Mouse (Mus musculus) lung, embryonic 14.5 days (tissue): ENCODE measurements around the gene Yme1l1. TPM values are rescaled to one million over a fixed set of nuclear protein-coding genes. Genes with fewer than 3 reads are reported as not detected.

ENCODE experiments used
- ATAC-seq: fragments of 200-750 bp; cut with Nextera tagmentation; 2 replicates; pipeline ENCODE4 v1.8.0; 2017; ENCODE audit warnings: mild to moderate bottlenecking, moderate TSS enrichment, moderate library complexity; ENCODE audit not compliant: insufficient read depth
- DNase-seq: peaks from one replicate; pipeline ENCODE4 v3.0.0-alpha.2; 2015
- H3K27ac ChIP-seq: fragments of 300-500 bp; sonication (generic); 2 replicates; pipeline ENCODE4 v1.5.1; 2014; ENCODE audit warnings: low read depth, mild to moderate bottlenecking, moderate library complexity
- H3K27me3 ChIP-seq: fragments of 300-500 bp; sonication (generic); 2 replicates; pipeline ENCODE4 v1.6.1; 2014; ENCODE audit warnings: low read length, control low read depth; ENCODE audit not compliant: insufficient read depth
- H3K36me3 ChIP-seq: fragments of 300-500 bp; sonication (generic); 2 replicates; pipeline ENCODE4 v1.6.1; 2014; ENCODE audit warnings: control low read depth; ENCODE audit not compliant: insufficient read depth
- H3K4me1 ChIP-seq: fragments of 300-500 bp; sonication (generic); 2 replicates; pipeline ENCODE4 v1.6.1; 2014; ENCODE audit warnings: antibody characterized with exemption, control low read depth; ENCODE audit not compliant: insufficient read depth
- H3K4me2 ChIP-seq: fragments of 300-500 bp; sonication (generic); 2 replicates; pipeline ENCODE4 v1.6.1; 2014; ENCODE audit warnings: mild to moderate bottlenecking
- H3K4me3 ChIP-seq: fragments of 300-500 bp; sonication (generic); 2 replicates; pipeline ENCODE4 v1.5.1; 2014; ENCODE audit warnings: low read depth, low read length
- H3K9ac ChIP-seq: fragments of 300-500 bp; sonication (generic); 2 replicates; pipeline ENCODE4 v1.6.1; 2014
- H3K9me3 ChIP-seq: fragments of 300-500 bp; sonication (generic); 2 replicates; pipeline ENCODE4 v1.6.1; 2016; ENCODE audit warnings: low read depth, low read length, control low read depth
- CTCF ChIP-seq: IDR thresholded peaks from 2 replicates; pipeline ENCODE4 v1.5.1; 2016; ENCODE audit warnings: antibody characterized with exemption, low read depth
- WGBS: fragments of 180-500 bp; shearing (Covaris S2); extraction: QIAGEN DNeasy Blood & Tissue Kit; methylation state at CpG from one replicate; pipeline ENCODE4 v1.1.7; 2014; 5-methylcytosine and 5-hydroxymethylcytosine counted together
- polyA plus RNA-seq: library from polyadenylated mRNA; unstranded; fragments of >200 nt; fragmentation: Nextera tagmentation; extraction: Ambion mirVana; gene quantifications from 2 replicates; pipeline ENCODE4 v1.2.1, GENCODE M21; 2014

The Yme1l1 gene
- 81.1 and 86.0 TPM in 2 replicates for polyA plus RNA-seq

DNA sequence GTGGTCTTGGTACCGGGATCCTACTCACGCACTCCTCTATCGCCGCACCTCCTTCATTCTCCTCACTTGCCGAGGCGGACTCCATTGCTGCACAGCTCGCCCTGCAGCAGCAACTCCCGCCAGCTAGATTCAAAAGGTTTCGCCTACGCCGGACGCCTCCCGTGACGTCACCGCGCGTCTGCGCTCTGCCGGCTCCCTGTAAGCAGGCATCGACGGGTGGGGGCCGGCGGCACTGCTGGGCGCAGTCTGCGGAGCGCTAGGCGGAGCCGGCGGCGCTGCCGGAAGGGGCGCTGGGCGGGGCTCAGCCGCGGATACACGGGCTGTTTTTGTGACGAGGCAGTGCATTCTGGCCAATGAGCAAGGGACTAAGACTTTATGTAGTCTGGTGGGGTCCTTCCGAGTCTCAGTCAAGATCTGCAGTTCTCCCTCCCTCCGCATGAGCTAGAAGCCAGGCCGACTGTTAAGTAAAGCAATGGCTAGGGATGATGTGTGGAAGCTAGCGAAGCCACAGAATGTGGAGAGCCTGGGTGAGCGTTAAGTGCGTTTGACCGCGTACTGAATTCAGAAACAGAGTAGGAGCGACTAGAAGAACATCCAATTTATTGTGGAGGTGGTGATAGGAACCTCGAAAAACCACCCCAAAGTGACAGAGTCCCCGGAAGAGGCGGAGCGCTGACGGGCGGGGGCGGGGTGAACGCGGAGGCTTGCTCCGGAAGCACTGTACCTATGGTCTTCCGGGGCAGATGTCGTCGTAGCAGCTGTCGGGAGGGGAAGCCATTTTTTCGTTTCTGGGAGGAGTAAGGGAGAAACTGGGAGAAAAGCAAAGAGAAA, at the start of gene Yme1l1, which contains the start of gene Mastl:
Gene Yme1l1, plus strand, starts transcription at position 593 of the 831 bp plus-strand sequence.
Gene Mastl, minus strand, starts transcription at position 248 of the 831 bp plus-strand sequence.
- H3K27ac ChIP-seq = peak within 1 kb of the TSS; percentile 98
- peaks cover 13% of the 10 kb centered on the region for H3K4me1 ChIP-seq
- peak within 1 kb of the TSS; percentile 78 for H3K4me2 ChIP-seq
- WGBS = under 1% methylated on average over 61 of the region's 61 CpGs
- H3K4me3 ChIP-seq = peak within 1 kb of the TSS; percentile 68
- DNase-seq = peak; percentile 99
- peak; percentile 99 for ATAC-seq
- peak; percentile 51 for TF ChIP-seq CTCF
- H3K9ac ChIP-seq = peak within 1 kb of the TSS; percentile 72
- no peaks in the 10 kb centered on the region for H3K36me3 ChIP-seq
- H3K9me3 ChIP-seq = no peaks in the 10 kb centered on the region
- H3K27me3 ChIP-seq = no peaks in the 10 kb centered on the region

DNA sequence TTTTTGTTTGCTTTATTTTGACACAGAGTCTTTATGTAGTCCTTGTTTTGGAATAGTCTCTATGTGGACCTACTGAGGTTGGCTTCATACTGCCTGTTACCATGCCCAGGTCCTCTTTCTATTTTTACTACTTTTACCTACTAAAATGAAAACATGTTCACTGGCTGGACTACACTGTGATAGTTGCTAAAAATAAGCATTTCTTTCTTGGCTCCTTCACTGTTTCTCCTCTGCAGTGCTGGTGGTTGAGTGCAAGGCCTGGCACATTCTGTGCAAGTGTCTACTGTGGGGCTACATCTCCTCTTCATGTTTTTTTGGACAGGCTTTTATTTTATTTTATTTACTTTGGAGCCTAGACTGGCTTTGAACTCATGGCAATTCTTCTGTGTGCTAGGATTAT, 36.6 kb upstream of the Yme1l1 start:
- ATAC-seq = no peak
- TF ChIP-seq CTCF = no peak
- Histone ChIP-seq H3K4me1 (no peaks in the 10 kb centered on the region), H3K4me2 (no peak overlapping the region), H3K4me3 (no peak overlapping the region), H3K27me3 (no peaks in the 10 kb centered on the region), H3K27ac (no peak overlapping the region), H3K36me3 (peaks cover 19% of the 10 kb centered on the region), H3K9me3 (no peaks in the 10 kb centered on the region), H3K9ac (no peak overlapping the region)
- no peak for DNase-seq

DNA sequence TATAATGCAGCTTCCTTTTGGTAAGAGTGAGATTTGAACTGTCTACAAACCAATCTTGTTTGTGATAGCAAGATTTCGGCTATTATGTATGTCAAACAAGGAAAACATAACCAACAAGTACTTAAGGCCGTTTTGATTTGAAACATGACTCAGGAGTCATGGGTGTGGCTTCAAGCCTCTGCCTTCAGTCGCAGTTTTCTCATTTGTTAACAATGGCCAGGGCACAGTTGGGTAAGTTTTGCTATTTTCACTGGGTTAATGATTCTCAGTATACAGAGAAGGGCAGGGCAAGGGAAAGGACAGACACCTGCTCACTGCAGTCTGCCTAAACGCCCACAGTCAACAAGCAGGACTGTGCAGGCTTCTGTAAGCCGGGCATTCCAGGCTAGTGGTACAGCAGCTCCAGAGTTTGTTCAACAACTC, 959 bp upstream of the Yme1l1 start:
- Histone ChIP-seq H3K36me3 (no peaks in the 10 kb centered on the region), H3K9me3 (no peaks in the 10 kb centered on the region), H3K4me1 (peaks cover 13% of the 10 kb centered on the region), H3K27ac (peak overlapping the region; percentile 98), H3K27me3 (no peaks in the 10 kb centered on the region), H3K4me2 (peak overlapping the region; percentile 78), H3K4me3 (peak overlapping the region; percentile 68), H3K9ac (peak overlapping the region; percentile 72)
- no peak for TF ChIP-seq CTCF
- 4% methylated on average over 5 of the region's 5 CpGs for WGBS
- DNase-seq = peak; percentile 38
- peak; percentile 18 for ATAC-seq

DNA sequence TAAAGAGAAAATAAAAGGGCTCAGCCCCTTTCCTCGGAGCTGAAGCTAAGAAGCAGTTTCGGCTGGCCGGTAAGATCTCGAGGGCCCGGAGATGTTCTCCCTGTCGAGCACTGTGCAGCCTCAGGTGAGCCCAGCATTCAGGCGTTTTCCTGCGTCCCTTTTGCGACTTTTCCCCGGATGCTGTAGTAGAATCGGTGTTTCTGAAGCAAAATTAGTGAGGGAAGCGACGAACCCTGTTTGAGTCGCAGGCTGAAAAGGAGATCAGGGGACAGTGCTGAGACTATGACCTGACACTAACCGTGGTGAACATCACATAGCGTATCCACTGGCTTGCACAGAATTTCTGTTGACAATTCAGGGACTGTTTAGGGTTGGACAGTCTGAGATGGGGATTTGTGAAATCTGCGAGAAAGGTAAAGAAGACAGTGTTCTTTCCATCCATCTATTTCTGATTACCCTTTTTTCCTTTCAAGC, 476 bp downstream of the Yme1l1 start:
- DNase-seq (no peak), ATAC-seq (peak; percentile 9; the same call in 1 of the 2 replicates)
- Histone ChIP-seq H3K36me3 (no peaks in the 10 kb centered on the region), H3K9ac (peak overlapping the region; percentile 72), H3K4me1 (peaks cover 13% of the 10 kb centered on the region), H3K4me2 (peak overlapping the region; percentile 78), H3K9me3 (no peaks in the 10 kb centered on the region), H3K4me3 (peak overlapping the region; percentile 68), H3K27me3 (no peaks in the 10 kb centered on the region), H3K27ac (peak overlapping the region; percentile 98)
- no peak for TF ChIP-seq CTCF
- under 1% methylated on average over 17 of the region's 17 CpGs for WGBS

DNA sequence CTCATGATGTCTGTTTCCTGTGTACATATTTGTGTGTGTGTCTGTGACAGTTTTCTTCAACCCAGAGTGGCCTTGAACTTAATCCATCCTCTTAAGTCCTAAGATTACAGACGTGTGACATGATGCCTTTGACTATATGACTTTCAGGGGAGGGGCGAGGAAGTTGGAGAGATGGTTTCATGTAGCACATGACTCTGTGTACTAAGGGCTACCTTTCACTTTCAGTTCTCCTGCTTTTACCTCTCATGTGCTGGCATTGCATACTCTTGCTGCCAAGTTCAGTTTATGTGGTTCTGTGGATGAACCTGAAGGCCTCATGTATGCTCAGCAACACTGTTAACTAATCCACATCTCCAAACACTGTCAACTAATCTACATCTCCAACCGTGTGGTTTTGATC, 16.1 kb downstream of the Yme1l1 start:
- H3K36me3 ChIP-seq = peaks cover 78% of the 10 kb centered on the region
- no peak overlapping the region for H3K4me2 ChIP-seq
- ATAC-seq (no peak), DNase-seq (no peak)
- no peak overlapping the region for H3K9ac ChIP-seq
- H3K27ac ChIP-seq = no peak overlapping the region
- no peak overlapping the region for H3K4me3 ChIP-seq
- no peaks in the 10 kb centered on the region for H3K4me1 ChIP-seq
- H3K9me3 ChIP-seq = no peaks in the 10 kb centered on the region
- 67% methylated on average over 3 of the region's 3 CpGs for WGBS
- TF ChIP-seq CTCF = no peak
- H3K27me3 ChIP-seq = no peaks in the 10 kb centered on the region

DNA sequence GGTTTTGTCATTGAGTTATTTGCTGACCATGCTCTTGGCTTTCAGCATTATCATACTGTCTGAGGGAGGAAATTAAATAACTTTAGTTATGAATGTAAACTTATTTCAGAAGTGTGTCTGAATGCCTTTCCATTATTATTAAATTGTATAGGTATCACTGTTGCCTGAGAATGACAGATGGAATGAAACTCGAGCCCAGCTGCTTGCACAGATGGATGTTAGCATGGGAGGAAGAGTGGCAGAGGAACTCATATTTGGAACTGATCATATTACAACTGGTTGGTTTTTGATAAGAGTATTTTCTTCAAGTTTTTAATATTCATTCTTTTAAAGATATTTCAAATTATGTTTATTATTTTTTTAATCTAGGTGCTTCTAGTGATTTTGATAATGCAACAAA, 38.2 kb downstream of the Yme1l1 start:
- 78% methylated on average over 1 of the region's 1 CpGs for WGBS
- no peak overlapping the region for H3K4me2 ChIP-seq
- peaks cover 75% of the 10 kb centered on the region for H3K36me3 ChIP-seq
- H3K9me3 ChIP-seq = no peaks in the 10 kb centered on the region
- no peak for TF ChIP-seq CTCF
- no peak overlapping the region for H3K4me3 ChIP-seq
- H3K27ac ChIP-seq = no peak overlapping the region
- H3K4me1 ChIP-seq = no peaks in the 10 kb centered on the region
- no peak overlapping the region for H3K9ac ChIP-seq
- H3K27me3 ChIP-seq = no peaks in the 10 kb centered on the region
- ATAC-seq (no peak), DNase-seq (no peak)

DNA sequence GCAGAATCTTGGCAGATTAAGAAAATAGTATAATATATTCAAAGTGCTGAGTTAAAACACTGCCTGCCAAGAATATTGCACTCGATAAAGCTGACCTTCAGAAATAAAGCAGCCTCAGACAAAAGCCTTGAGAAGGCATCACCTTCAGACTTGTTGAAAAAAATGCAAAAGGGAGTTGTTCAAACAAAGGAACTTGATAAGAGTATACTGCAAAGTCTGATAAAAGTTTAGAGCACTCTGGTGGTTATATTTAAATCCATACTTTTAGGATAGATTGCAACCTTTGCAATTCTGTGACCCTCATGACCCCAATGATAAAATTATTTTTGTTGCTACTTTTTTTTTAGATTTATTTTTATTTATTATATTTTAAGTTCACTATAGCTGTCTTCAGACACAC, 44.9 kb downstream of the Yme1l1 start:
- Histone ChIP-seq H3K4me1 (no peaks in the 10 kb centered on the region), H3K4me2 (no peak overlapping the region), H3K9me3 (no peaks in the 10 kb centered on the region), H3K9ac (no peak overlapping the region), H3K36me3 (peaks cover 30% of the 10 kb centered on the region), H3K4me3 (no peak overlapping the region), H3K27ac (no peak overlapping the region), H3K27me3 (no peaks in the 10 kb centered on the region)
- ATAC-seq (no peak), DNase-seq (no peak)
- TF ChIP-seq CTCF = no peak
- 62% methylated on average over 1 of the region's 1 CpGs for WGBS
